Mouse (Mus musculus) heart, embryonic 14.5 days (tissue): ENCODE measurements around the gene Psmg3. TPM values are rescaled to one million over a fixed set of nuclear protein-coding genes. Genes with fewer than 3 reads are reported as not detected.

Experiments
- polyA plus RNA-seq: library from polyadenylated mRNA; unstranded; fragments of >200 nt; fragmentation: Nextera tagmentation; extraction: Ambion mirVana; gene quantifications from 2 replicates; pipeline ENCODE4 v1.2.1, GENCODE M21; 2014

Gene Psmg3
- polyA plus RNA-seq, 1 experiment from 2014 or later = 44.5 TPM

Other genes with a start within 250 kb of the Psmg3 start
- gene Micall2, start 90.5 kb downstream of the Psmg3 start, polyA plus RNA-seq = 0.96 and 1.3 TPM in 2 replicates
- gene Ints1, start 51.2 kb downstream of the Psmg3 start, polyA plus RNA-seq = 17.1 and 19.8 TPM in 2 replicates
- gene Mafk, start 35.4 kb downstream of the Psmg3 start, polyA plus RNA-seq = 10.6 and 11.2 TPM in 2 replicates
- gene Tmem184a, start 7.0 kb downstream of the Psmg3 start, polyA plus RNA-seq = 0.05 and 0.19 TPM in 2 replicates
- not detected in 2 replicates for gene Gm26938, start 478 bp downstream of the Psmg3 start, polyA plus RNA-seq
- gene Elfn1, start 81.1 kb upstream of the Psmg3 start, polyA plus RNA-seq = 0.07 TPM in 1 of 2 replicates, not detected in the other